Mouse (Mus musculus) A20 (cell line): Measurements from ENCODE around the gene Svep1.

Source experiments
- DNase-seq: peaks from one replicate; pipeline ENCODE4 v3.0.0-alpha.2; 2011; ENCODE audit warnings: low read depth, low spot score

The Svep1 gene

GRCm38 (mm10) chr4:58084155-58084554 lies 122.5 kb downstream of the Svep1 start:
- no peak for DNase-seq

- DNase-seq: peak; percentile 54
These were observed 124.1 kb downstream of the Svep1 start for GRCm38 (mm10) chr4:58082588-58082987.

GRCm38 (mm10) chr4:58079631-58080030 lies 127.0 kb downstream of the Svep1 start:
- DNase-seq: peak; percentile 58

GRCm38 (mm10) chr4:58077950-58078349 lies 128.7 kb downstream of the Svep1 start:
- no peak for DNase-seq

GRCm38 (mm10) chr4:58077536-58077935 lies 129.1 kb downstream of the Svep1 start:
- no peak for DNase-seq

GRCm38 (mm10) chr4:58072888-58073287 lies 133.8 kb downstream of the Svep1 start:
- DNase-seq: no peak

GRCm38 (mm10) chr4:58068886-58069285 lies 137.8 kb downstream of the Svep1 start:
- DNase-seq: no peak

- no peak for DNase-seq
These were observed 141.9 kb downstream of the Svep1 start for GRCm38 (mm10) chr4:58064721-58065120.

GRCm38 (mm10) chr4:58062933-58063332 lies 143.7 kb downstream of the Svep1 start:
- DNase-seq: peak; percentile 38

- no peak for DNase-seq
These were observed 151.0 kb downstream of the Svep1 start for GRCm38 (mm10) chr4:58055653-58056052.

- no peak for DNase-seq
These were observed 152.2 kb downstream of the Svep1 start for GRCm38 (mm10) chr4:58054441-58054840.

GRCm38 (mm10) chr4:58050746-58051145 lies 155.9 kb downstream of the Svep1 start:
- DNase-seq: no peak

- DNase-seq: no peak
These were observed 156.4 kb downstream of the Svep1 start for GRCm38 (mm10) chr4:58050276-58050675.

GRCm38 (mm10) chr4:58044833-58045232 lies 161.8 kb downstream of the Svep1 start:
- no peak for DNase-seq

GRCm38 (mm10) chr4:58044356-58044755 lies 162.3 kb downstream of the Svep1 start:
- no peak for DNase-seq

- peak; percentile 52 for DNase-seq
These were observed 166.6 kb downstream of the Svep1 start for GRCm38 (mm10) chr4:58040093-58040492.

- DNase-seq: no peak
These were observed 169.5 kb downstream of the Svep1 start for GRCm38 (mm10) chr4:58037096-58037705.

GRCm38 (mm10) chr4:58034663-58035062 lies 172.0 kb downstream of the Svep1 start:
- no peak for DNase-seq

GRCm38 (mm10) chr4:58032714-58033113 lies 173.9 kb downstream of the Svep1 start:
- no peak for DNase-seq

GRCm38 (mm10) chr4:58009024-58009423 lies 197.6 kb downstream of the Svep1 start, which contains the start of gene Txndc8:
TSS of gene Txndc8 (minus strand) at chr4:58009124.
- no peak for DNase-seq

GRCm38 (mm10) chr4:58003501-58003900 lies 203.2 kb downstream of the Svep1 start:
- no peak for DNase-seq
